ENCODE assay signal across 28 mouse cellular contexts in genomic region chr19:22910686-22911085, GRCm38 (mm10).
DNase-seq lines count a peak whose midpoint lies in the region; ATAC-seq and TF ChIP-seq lines count a peak whose summit lies in the region.
"Had no signal": no experiment of that assay in that cellular context is flagged by ENCODE, and none has a peak within 500 bp of the region (broad histone marks: within the 10 kb centered on the region; RNA-seq: fewer than 3 reads in every experiment).

No protein-coding gene starts in this region.

- H3K27ac ChIP-seq in heart, adult 2 months, result peak overlapping the region; percentile 15; the same call in 1 of the 2 replicates
- H3K27ac ChIP-seq in heart, embryonic 14.5 days (replicated peaks in 1 of 2; ENCODE audit: control insufficient read depth in 1 of 2, insufficient read depth in 1 of 2, low read depth in 2 of 2, low read length in 2 of 2), result peak overlapping the region; percentile 6 to 29; a peak in 2 of 4 replicates
- peak overlapping the region; percentile 58 for H3K27ac ChIP-seq in layer of hippocampus, adult 2 months
- peak overlapping the region; percentile 53; the same call in 1 of the 2 replicates for H3K27ac ChIP-seq in cortical plate, adult 2 months (ENCODE audit: insufficient read depth, low read length)
- H3K27ac ChIP-seq: embryonic facial prominence, embryonic 12.5 days; embryonic facial prominence, embryonic 15.5 days; gastrocnemius, adult 2 months; hindbrain, embryonic 14.5 days; hindbrain, postnatal 0 days had no signal

- peaks cover 2% of the 10 kb centered on the region; the same call in 1 of the 2 replicates for H3K4me1 ChIP-seq in heart, adult 2 months (ENCODE audit: control insufficient read depth, insufficient read depth, low read length)
- peaks cover 5 to 6% of the 10 kb centered on the region in 2 experiments for H3K4me1 ChIP-seq in heart, embryonic 14.5 days (ENCODE audit: control insufficient read depth in 2 of 2, insufficient read depth in 2 of 2, low read length in 2 of 2)
- H3K4me1 ChIP-seq in cortical plate, adult 2 months (ENCODE audit: control insufficient read depth, insufficient read depth, low read length), result 0 out of 2 replicates have a peak, but pooled peaks cover 2% of the 10 kb centered on the region
- H3K4me1 ChIP-seq: embryonic facial prominence, embryonic 12.5 days; embryonic facial prominence, embryonic 15.5 days had no signal

- H3K9me3 ChIP-seq in heart, embryonic 14.5 days (ENCODE audit: control insufficient read depth, low read length), result no peaks in the 10 kb centered on the region
- H3K9me3 ChIP-seq: embryonic facial prominence, embryonic 12.5 days; G1E; heart, embryonic 12.5 days had no signal

- TF ChIP-seq POLR2A in heart, adult 2 months (IDR thresholded peaks at IDR 0.05; ENCODE audit: insufficient read depth, low read depth, low read length), result no peak
- no peak for TF ChIP-seq POLR2A in cortical plate, adult 2 months (IDR thresholded peaks at IDR 0.05; ENCODE audit: extremely low read depth, insufficient read depth, low read length)

- intact Hi-C loops in heart, adult 2 months (cut with DNase I), result loop anchor here (10.0 kb wide), 1 partner anchor 614 kb away; no protein-coding TSS in a partner anchor
- intact Hi-C loops in heart, postnatal 10 days (cut with DNase I), result loop anchor here (5.0 kb wide), 1 partner anchor 302 kb away; no protein-coding TSS in a partner anchor

- no peak overlapping the region for H3K4me3 ChIP-seq in heart, adult 2 months
- H3K4me3 ChIP-seq in heart, embryonic 14.5 days (ENCODE audit: control insufficient read depth in 1 of 2, insufficient read depth in 1 of 2, low read depth in 1 of 2, low read length in 2 of 2), result no peak overlapping the region
- no peak overlapping the region for H3K4me3 ChIP-seq in layer of hippocampus, adult 2 months
- no peak overlapping the region for H3K4me3 ChIP-seq in cortical plate, adult 2 months (ENCODE audit: insufficient read depth, low read length)
- H3K4me3 ChIP-seq: embryonic facial prominence, embryonic 12.5 days; embryonic facial prominence, embryonic 15.5 days; gastrocnemius, adult 2 months; heart, embryonic 12.5 days had no signal

- DNase-seq in heart, adult 2 months, result no peak
- no peak for DNase-seq in heart, adult 8-10 months (ENCODE audit: low spot score)
- DNase-seq in heart, postnatal 10 days, result no peak
- DNase-seq in layer of hippocampus, adult 2 months (ENCODE audit: low spot score in 2 of 2), result no peak
- no peak for DNase-seq in layer of hippocampus, adult 18-20 months (ENCODE audit: low spot score in 2 of 2)
- DNase-seq: adrenal gland, postnatal 10 days; adrenal gland, postnatal 36 days; B cell, adult 2 months; cerebellum, adult 18-20 months; cerebellum, adult 9-10 months; cerebellum, postnatal 14 days; forebrain, postnatal 0 days; gastrocnemius, adult 2 months; gastrocnemius, postnatal 14 days; kidney, adult 18-20 months had no signal

- no peak for ATAC-seq in heart, embryonic 14.5 days (ENCODE audit: insufficient number of reproducible peaks, insufficient read depth, low FRiP score, low read depth)
- ATAC-seq: forebrain, embryonic 14.5 days; forebrain, postnatal 0 days; hindbrain, postnatal 0 days; inflammation-experienced regulatory T-cells, adult 6 months; intestine, embryonic 16.5 days; Patski had no signal

- H3K36me3 ChIP-seq in heart, adult 2 months (ENCODE audit: control insufficient read depth, insufficient read depth, low read length), result peaks cover 3% of the 10 kb centered on the region; the same call in 1 of the 2 replicates
- no peaks in the 10 kb centered on the region for H3K36me3 ChIP-seq in heart, embryonic 14.5 days (ENCODE audit: control insufficient read depth, insufficient read depth, low read length)
- H3K36me3 ChIP-seq: embryonic facial prominence, embryonic 12.5 days; embryonic facial prominence, embryonic 15.5 days; G1E; heart, embryonic 12.5 days had no signal

- no peaks in the 10 kb centered on the region for H3K27me3 ChIP-seq in heart, adult 2 months (ENCODE audit: control insufficient read depth, insufficient read depth, low read length)
- no peaks in the 10 kb centered on the region for H3K27me3 ChIP-seq in heart, embryonic 14.5 days (ENCODE audit: control insufficient read depth, insufficient read depth, low read length)
- H3K27me3 ChIP-seq: CH12.LX; embryonic facial prominence, embryonic 12.5 days; embryonic facial prominence, embryonic 15.5 days; heart, embryonic 12.5 days; Patski had no signal

- no peak overlapping the region for H3K9ac ChIP-seq in heart, adult 2 months (ENCODE audit: low read depth, low read length)
- H3K9ac ChIP-seq in heart, embryonic 14.5 days (ENCODE audit: low read length), result no peak overlapping the region
- H3K9ac ChIP-seq: embryonic facial prominence, embryonic 12.5 days; embryonic facial prominence, embryonic 15.5 days; forebrain, postnatal 0 days; heart, embryonic 12.5 days; hindbrain, embryonic 14.5 days had no signal

- TF ChIP-seq EP300 in heart, adult 2 months (IDR thresholded peaks at IDR 0.05; ENCODE audit: insufficient read depth, low read depth, low read length), result no peak

- WGBS in heart, adult 2 months, result 65% methylated on average over 6 of the region's 6 CpGs
- 71% methylated on average over 6 of the region's 6 CpGs for WGBS in heart, embryonic 14.5 days

- no peak for TF ChIP-seq CTCF in heart, adult 2 months (IDR thresholded peaks at IDR 0.05)
- no peak for TF ChIP-seq CTCF in layer of hippocampus, adult 2 months (conservative IDR thresholded peaks at IDR 0.05)
- TF ChIP-seq CTCF in cortical plate, adult 2 months (IDR thresholded peaks at IDR 0.05; ENCODE audit: extremely low read depth, insufficient read depth, low read length), result no peak

- H3K79me2 ChIP-seq in heart, adult 2 months (replicated peaks; ENCODE audit: control insufficient read depth, insufficient read depth, low read length), result no peaks in the 10 kb centered on the region

- no peak overlapping the region for H3K4me2 ChIP-seq in heart, embryonic 14.5 days (ENCODE audit: low read length)
- H3K4me2 ChIP-seq: embryonic facial prominence, embryonic 12.5 days; embryonic facial prominence, embryonic 15.5 days; heart, embryonic 12.5 days; hindbrain, embryonic 14.5 days had no signal
